Mouse (Mus musculus): ENCODE data around the gene Taar8c. TPM values are rescaled to one million over a fixed set of nuclear protein-coding genes. Genes with fewer than 3 reads are reported as not detected.
A peak's percentile ranks its signal among the peaks of the same experiment; 100 is the strongest.
"Not testable (repeated sequence)": the region's sequence is repeated elsewhere in the genome, so short reads cannot be mapped to it uniquely, and the experiment has no call there.

Gene Taar8c
- total RNA-seq (2017): not detected in 2 replicates

DNA sequence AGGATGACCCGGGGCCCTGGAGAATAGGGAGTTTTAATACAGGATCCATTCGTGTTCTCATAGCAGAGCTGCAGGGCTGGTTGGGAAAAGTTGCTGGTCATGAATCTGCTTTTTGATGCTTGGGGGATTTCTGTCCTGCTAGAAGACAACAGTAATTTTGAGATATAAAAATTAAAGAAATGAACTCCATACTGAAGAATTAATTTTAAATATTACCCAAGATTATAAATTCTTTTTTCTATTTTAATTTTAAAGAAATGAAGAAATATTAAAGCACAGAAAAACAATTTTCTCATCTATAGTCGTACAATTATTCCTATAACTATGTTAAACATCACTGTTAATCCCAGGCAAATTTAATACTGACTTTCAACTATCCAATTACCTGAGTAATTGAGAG, at the start of gene Taar8c:
Gene Taar8c (minus strand): TSS at position 101 of the 400 bp plus-strand sequence.
- ATAC-seq (ENCODE audit: extremely low read depth, insufficient number of reproducible peaks, low FRiP score, poor library complexity, severe bottlenecking): not testable (repeated sequence)

DNA sequence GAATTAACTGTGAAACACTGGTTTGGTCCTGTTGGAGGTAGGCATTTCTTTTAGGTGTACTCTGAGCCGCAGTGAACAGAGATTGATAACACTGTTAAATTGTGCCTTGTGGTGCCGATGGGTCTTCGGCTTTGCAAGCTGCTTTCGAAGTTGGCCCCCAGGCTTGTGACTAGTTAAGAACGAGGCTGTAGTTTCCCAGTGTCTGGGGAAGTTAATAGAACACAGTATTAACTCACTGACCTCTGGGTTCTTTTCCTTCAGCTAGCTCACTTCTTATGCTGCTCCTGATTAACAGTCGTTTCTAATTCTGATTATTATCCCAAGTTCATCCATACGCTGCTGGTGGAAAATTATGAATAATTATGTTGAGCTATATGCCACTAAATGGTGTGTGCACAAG, 48.4 kb upstream of the Taar8c start:
- ATAC-seq (ENCODE audit: extremely low read depth, insufficient number of reproducible peaks, low FRiP score, poor library complexity, severe bottlenecking): no peak

DNA sequence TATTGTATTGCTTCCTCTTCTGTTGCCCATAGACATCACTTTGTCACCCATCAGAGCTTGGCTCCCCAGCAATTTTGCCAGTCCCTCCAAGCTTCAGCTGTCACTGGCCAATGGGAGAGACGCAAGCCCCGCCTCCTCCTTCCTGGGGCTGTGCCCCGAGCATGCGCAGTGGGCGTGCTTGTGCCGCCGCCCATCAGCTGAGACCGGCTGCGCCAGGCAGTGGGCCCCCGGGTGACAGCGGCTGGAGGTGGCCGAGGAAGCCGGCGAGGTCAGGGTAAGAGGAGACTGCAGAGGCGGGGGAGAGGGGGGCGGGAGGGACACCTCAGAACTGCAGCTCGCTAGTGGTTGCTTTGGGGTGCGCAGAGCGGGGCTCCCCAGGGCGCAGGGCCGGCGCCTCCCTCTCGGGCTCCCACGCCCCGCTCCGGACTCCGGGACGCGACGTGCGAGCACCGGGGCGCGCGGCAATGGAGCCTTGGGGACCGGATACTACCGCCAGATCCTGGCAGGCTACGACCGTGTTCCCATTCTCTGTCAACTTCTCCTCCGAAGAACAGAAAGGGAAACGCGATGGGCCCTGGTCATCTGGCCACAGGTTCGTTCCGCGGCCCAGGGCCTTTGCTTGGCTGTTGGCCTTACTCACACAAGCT, 47.5 kb upstream of the Taar8c start, which contains the start of gene Stx7:
Gene Stx7 (plus strand): TSS at position 168 of the 647 bp plus-strand sequence.
- ATAC-seq (ENCODE audit: extremely low read depth, insufficient number of reproducible peaks, low FRiP score, poor library complexity, severe bottlenecking): peak; percentile 96

DNA sequence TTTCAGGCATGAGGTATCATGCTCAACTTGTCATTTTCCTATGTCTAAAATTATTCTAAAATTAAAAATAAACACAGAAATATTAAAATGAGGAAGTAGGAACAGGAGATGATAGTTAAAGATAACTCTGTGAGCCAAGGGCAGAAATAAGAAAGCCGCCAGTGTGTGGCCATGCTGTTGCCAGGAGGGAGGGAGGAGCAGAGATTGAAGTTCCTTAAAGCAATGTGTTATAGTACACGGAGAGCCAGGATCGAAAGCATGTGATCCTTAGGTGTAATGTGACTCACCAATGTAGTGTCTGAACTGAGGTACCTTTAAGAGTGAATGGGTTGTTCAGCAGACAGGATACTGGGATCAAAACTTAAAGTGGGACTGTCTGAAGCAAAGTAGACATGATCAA, 41.0 kb upstream of the Taar8c start:
- peak; percentile 23; the same call in 1 of the 2 replicates for ATAC-seq (ENCODE audit: extremely low read depth, insufficient number of reproducible peaks, low FRiP score, poor library complexity, severe bottlenecking)

DNA sequence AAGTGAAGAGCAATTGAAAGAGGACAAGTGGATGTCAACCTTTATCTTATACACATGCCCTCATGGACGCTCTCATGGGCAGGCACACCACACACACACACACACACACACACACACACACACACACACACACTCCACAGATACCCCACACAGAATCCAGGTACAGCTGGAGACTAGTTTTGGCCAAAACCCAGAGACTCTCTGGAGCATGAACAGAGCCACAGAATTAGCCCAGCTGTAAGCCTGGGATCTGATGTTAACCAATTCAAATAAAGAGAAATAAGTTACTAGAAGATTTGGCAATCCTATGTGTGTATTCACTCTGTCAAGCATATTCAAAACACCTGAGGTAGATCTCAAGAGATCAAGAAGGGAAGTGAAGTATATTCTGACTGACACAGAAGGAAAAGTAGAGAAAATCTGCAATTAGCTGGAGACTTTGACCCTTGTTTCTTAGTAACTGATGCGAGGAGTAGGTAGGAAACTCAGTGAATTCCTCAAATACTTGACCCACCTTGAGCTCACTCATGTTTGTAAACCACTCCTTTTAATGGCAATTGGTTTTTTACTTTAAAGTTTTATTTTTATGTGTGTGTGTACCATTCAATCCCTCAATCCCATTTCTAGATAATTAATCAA, 37.0 kb upstream of the Taar8c start:
- no peak for ATAC-seq (ENCODE audit: extremely low read depth, insufficient number of reproducible peaks, low FRiP score, poor library complexity, severe bottlenecking)

DNA sequence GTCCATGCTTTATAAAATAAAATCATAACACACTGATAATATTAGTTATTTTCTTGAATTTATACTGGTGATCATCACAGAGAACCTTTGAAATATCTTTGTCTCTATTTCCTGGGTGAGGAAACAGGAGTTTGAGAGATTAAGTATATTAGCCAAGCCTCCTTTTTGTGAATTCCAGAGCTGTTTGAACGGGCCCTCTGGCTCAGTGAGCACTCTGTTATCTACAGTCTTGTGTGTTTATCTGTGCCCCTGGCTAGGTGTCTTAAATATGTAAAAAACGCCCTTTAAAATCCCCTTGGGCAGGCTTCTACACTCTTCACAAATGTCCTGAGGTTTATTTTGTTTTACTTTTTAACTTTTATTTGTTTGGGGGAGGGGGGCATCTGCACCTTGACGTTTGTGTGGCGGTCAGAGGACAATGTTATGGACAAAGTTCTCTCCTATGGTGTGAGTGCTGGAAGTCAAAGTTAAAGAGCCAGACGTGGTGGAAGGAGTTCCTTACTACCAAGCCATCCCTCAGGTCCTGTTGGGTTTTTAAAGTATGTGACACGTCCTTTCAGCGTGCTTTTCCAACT, 32.4 kb upstream of the Taar8c start:
- ATAC-seq (ENCODE audit: extremely low read depth, insufficient number of reproducible peaks, low FRiP score, poor library complexity, severe bottlenecking): no peak

DNA sequence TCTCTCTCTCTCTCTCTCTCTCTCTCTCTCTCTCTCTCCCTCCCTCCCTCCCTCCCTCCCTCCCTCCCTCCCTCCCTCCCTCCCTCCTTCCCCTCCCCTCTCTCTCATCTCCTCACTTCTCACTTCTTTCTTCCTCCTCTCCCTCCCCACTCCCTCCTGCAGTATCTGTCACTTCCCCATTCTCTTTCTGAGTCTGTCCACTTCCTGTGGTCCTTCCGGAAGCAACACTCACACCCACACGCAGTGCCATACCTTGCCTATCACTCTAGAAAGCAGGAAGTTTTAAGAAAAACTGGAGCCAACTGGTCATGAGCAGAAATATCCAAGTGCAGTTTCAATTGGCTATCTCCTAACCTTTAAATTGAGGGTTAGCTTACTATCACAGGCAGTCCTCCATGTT, 31.4 kb upstream of the Taar8c start:
- peak; percentile 81; the same call in 1 of the 2 replicates for ATAC-seq (ENCODE audit: extremely low read depth, insufficient number of reproducible peaks, low FRiP score, poor library complexity, severe bottlenecking)

DNA sequence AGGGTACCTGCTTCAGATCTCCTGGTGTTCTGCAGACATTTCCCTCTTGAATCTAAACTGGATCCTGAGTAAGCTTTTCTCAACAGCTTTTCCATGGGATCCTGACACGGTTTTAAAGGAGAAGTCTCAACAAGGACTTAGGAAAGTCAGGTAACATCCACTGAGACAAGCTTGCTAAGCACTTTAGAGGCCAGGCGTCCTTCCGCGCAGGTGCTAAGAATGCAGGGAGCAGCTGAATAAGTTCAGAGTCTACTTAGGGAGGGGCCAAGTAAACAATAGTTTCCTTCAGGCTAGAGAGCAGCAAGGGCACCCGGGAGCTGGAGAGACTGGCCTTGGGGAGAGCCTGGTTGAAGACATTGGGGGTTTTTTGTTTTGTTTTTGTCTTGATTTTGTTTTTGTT, 30.6 kb upstream of the Taar8c start:
- no peak for ATAC-seq (ENCODE audit: extremely low read depth, insufficient number of reproducible peaks, low FRiP score, poor library complexity, severe bottlenecking)

DNA sequence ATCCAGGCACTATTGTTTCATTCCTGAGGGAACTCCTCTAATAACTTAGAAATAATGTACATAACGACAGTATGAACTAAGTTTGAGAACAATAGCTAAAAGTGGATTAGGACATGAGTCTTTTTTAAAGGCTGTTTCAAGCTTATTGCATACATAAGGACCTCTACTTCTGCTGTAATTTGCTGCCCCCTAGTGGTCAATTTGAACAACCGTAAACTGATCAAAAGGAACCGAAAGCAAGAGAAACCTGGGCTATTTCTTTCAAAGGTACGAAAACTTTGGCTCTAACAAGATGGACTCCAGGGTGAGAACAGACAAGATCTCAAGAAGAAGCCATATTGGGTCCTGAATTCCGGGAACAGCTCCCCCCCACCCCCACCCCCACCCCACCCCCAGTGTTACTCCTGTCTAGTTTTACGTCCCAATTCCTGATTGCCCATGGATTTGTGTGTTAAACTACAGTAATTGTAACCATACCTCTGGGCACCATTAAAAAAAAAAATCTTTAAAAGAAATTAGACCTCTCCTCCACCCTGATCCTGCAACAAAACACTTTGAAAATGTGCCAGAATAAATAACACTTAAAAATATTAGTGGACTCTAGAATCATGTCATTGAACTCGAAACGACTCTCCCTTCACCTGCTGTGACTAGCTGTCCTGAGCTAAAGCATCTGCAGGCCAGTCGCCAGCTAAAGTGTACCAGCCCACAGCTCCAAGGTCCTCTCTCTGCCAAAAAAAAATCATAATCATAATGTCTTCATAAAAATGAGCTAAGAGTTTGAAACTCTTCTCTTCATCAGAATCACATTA, 29.9 kb upstream of the Taar8c start:
- peak; percentile 88 for ATAC-seq (ENCODE audit: extremely low read depth, insufficient number of reproducible peaks, low FRiP score, poor library complexity, severe bottlenecking)

DNA sequence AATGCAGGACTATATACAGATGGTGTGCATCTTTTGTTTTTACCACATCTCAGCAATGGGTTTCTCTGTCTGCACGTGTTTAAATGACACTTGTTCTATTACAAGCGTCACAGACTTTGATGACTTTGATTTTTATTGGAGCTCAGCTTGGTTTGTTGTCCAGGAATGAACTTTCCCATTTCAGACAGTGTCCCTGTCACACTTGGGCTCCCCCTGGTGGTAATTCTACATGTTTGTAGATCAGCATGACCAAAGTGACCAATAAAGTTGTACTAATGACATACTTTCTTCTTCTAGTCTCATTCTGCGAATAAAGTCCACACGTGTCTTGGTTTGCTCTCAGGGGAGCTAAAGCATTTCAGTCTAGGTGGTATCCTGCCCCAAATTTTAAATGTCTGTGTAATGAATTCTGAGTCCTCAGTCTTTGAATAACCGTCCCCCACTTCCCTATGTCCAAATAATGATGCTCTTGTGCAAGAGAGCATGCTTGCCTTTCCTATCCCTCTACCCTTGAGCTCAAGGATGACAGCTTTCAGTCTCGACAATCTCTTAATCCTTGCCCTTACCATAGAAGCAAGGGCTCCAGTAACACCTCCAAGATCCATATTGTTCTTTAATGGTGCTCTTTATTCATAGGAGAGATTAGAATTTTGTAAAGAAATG, 9.5 kb upstream of the Taar8c start:
- 0 out of 2 replicates have a peak, but pooled peaks have one; percentile 39 for ATAC-seq (ENCODE audit: extremely low read depth, insufficient number of reproducible peaks, low FRiP score, poor library complexity, severe bottlenecking)

DNA sequence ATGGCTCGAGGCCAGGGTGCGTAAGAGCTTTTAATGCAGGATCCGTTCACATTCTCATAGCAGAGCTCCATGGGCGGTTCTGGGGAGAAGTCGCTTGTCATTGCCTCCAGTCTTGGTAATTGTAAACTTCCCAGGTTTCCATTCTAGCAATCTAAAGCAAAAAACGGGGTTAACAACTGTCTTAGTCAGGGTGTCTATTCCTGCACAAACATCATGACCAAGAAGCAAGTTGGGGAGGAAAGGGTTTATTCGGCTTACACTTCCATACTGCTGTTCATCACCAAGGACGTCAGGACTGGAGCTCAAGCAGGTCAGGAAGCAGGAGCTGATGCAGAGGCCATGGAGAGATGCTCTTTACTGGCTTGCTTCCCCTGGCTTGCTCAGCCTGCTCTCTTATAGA, 7.7 kb upstream of the Taar8c start, which contains the start of gene Taar9:
Gene Taar9 (minus strand): TSS at position 101 of the 400 bp plus-strand sequence.
- not testable (repeated sequence) for ATAC-seq (ENCODE audit: extremely low read depth, insufficient number of reproducible peaks, low FRiP score, poor library complexity, severe bottlenecking)

DNA sequence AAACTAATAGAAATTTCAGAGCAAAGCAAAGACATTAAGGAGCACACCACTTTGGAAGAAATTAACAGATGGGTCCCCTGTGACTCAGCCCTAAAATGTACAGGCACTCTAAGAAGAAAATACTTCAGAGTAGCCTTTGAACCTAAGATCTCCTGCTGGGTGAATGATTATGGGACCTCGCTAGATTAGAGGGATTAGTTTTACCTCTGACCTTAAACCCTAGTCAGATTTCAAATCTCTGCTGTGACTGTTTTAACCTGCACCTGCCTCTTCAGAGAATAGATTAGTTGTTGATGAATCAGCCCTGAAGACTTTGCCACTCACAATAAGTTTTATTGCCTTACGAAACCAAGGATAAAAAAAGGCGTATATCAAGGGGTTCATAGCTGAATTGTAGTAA, 6.5 kb upstream of the Taar8c start:
- no peak for ATAC-seq (ENCODE audit: extremely low read depth, insufficient number of reproducible peaks, low FRiP score, poor library complexity, severe bottlenecking)

DNA sequence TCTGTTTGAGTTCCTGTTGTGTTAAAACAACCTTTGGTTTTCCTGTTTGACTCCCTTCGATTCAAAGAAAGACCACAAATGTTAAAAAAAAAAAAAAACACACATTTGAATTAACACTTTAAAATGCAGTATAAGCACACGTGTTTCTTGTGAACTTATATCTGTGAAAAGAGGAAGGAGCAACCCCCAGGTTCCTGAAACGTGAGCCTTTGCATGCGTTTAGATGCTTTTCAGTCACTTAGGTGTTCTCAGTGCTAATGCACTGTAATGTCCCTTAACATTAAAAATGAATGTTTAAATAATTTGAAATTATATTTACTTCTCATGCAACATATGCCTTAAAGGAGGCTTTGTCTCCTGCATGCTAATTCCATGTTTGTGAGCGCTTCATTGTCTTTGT, 6.0 kb upstream of the Taar8c start:
- ATAC-seq (ENCODE audit: extremely low read depth, insufficient number of reproducible peaks, low FRiP score, poor library complexity, severe bottlenecking): no peak

DNA sequence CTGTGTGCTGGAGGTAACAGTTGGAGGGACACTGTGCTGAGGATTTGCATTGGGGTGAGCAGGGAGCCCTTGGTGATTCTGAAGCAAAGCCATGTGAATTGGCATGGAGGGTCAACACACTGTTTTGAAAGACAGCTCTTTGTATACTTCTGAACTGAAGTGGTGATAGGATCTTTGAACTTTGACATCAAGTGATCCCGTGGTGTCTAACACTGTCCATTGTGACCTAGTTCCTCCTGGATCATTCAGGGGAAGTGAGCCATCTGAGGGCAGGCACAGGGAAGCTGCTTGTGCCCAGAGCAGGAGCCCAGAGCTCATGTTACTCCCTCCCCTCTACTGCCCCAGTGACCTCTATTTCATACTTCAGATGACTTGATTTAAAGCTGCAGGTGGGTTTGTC, 1.6 kb upstream of the Taar8c start:
- ATAC-seq (ENCODE audit: extremely low read depth, insufficient number of reproducible peaks, low FRiP score, poor library complexity, severe bottlenecking): not testable (repeated sequence)

DNA sequence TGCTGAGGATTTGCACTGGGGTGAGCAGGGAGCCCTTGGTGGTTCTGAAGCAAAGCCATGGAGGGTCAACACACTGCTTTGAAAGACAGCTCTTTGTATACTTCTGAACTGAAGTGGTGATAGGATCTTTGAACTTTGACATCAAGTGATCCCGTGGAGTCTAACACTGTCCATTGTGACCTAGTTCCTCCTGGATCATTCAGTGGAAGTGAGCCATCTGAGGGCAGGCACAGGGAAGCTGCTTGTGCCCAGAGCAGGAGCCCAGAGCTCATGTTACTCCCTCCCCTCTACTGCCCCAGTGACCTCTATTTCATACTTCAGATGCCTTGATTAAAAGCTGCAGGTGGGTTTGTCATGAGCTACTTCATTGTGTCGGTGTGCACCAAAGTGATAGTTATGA, 4.7 kb downstream of the Taar8c start:
- not testable (repeated sequence) for ATAC-seq (ENCODE audit: extremely low read depth, insufficient number of reproducible peaks, low FRiP score, poor library complexity, severe bottlenecking)

DNA sequence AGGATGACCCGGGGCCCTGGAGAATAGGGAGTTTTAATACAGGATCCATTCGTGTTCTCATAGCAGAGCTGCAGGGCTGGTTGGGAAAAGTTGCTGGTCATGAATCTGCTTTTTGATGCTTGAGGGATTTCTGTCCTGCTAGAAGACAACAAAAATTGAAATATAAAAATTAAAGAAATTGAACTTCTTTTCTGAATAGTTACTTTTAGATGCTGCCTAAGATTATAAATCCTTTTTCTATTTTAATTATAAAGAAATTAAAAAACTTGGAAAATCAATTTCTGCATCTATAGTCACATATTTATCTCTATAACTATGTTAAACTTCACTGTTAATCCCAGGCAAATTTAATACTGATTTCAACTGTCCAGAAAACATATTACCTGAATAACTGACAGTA, 9.5 kb downstream of the Taar8c start, which contains the start of gene Taar8b:
Gene Taar8b (minus strand): TSS at position 101 of the 400 bp plus-strand sequence.
- ATAC-seq (ENCODE audit: extremely low read depth, insufficient number of reproducible peaks, low FRiP score, poor library complexity, severe bottlenecking): no peak

DNA sequence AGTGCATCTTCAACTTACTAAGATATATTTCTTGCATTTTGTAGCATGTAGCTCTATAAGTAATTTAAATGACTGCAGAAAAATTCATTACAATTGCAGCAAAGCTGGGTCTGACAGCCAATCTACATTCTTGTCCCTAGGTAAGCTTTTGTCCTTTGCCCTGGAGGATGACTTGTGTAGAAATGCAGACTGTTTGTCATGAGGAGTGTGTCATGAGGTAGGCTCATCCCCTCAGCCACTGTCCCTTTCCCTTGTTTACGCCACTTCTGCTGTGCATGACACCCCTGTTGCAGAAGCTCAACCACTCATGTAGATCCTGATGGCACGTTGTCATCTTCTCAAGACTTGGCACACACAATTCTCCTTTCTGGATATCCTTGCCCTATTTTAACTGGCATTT, 14.5 kb downstream of the Taar8c start:
- no peak for ATAC-seq (ENCODE audit: extremely low read depth, insufficient number of reproducible peaks, low FRiP score, poor library complexity, severe bottlenecking)

DNA sequence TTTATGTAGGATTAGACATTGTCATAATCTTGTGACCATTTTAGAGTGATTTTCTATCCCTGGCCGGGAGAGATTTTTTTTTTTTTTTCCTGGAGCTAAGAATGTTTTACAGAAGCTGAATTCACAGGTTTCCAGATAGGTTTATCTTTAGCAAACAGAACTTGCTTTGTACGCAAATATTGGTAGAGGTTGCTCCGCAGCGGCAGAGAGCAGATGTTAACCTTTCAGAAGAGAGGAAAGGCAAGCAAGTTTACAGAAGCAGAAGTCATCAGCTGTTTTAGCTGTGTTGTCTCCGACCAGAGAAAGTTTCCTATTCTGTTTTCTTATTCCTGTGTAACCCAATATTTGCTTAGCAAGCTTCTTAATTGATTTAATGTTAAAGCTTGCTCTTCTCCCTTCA, 15.2 kb downstream of the Taar8c start:
- no peak for ATAC-seq (ENCODE audit: extremely low read depth, insufficient number of reproducible peaks, low FRiP score, poor library complexity, severe bottlenecking)

DNA sequence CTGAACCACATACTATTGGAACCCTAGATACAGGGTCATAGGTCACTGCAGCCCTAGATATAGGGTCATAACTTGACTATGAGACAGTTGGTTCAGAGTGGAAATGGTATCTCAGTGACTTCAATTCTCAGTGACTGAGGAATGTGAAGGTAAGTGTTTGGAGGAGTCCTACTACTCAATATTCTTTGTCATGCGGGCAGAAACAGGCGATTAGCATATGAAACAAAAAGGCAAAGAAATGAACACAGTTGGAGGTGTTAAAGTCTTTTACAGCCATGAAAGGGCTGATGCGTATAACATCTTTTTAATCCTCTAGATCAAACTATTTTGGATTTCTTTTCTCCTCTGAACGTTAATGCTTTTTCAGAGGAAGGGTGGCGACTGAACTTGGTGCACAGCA, 15.8 kb downstream of the Taar8c start:
- no peak for ATAC-seq (ENCODE audit: extremely low read depth, insufficient number of reproducible peaks, low FRiP score, poor library complexity, severe bottlenecking)

Data from neutrophil, adult 5-6 weeks (primary cell).